ENCODE assay signal across 26 mouse cellular contexts in genomic region chr5:125315110-125315509, GRCm38 (mm10). TPM values are rescaled to one million over a fixed set of nuclear protein-coding genes. Genes with fewer than 3 reads are reported as not detected.
DNase-seq lines count a peak whose midpoint lies in the region; ATAC-seq lines count a peak whose summit lies in the region.
"Had no signal": no experiment of that assay in that cellular context is flagged by ENCODE, and none has a peak within 500 bp of the region (broad histone marks: within the 10 kb centered on the region; RNA-seq: fewer than 3 reads in every experiment).

No protein-coding gene starts in this region.

- H3K36me3 ChIP-seq in liver, embryonic 13.5 days = peaks cover 20% of the 10 kb centered on the region
- peaks cover 37% of the 10 kb centered on the region for H3K36me3 ChIP-seq in liver, embryonic 12.5 days
- H3K36me3 ChIP-seq in midbrain, embryonic 13.5 days = no peaks in the 10 kb centered on the region
- H3K36me3 ChIP-seq: hindbrain, embryonic 15.5 days; neural tube, embryonic 13.5 days had no signal

- 40% methylated on average over 1 of the region's 1 CpGs for WGBS in liver, embryonic 13.5 days (ENCODE audit: insufficient replicate concordance)
- 61% methylated on average over 1 of the region's 1 CpGs for WGBS in liver, embryonic 12.5 days (ENCODE audit: insufficient replicate concordance)
- WGBS in midbrain, embryonic 13.5 days = 89% methylated on average over 1 of the region's 1 CpGs

- no peak overlapping the region for H3K9ac ChIP-seq in liver, embryonic 13.5 days
- no peak overlapping the region for H3K9ac ChIP-seq in liver, embryonic 12.5 days
- no peak overlapping the region for H3K9ac ChIP-seq in midbrain, embryonic 13.5 days (replicated peaks)
- H3K9ac ChIP-seq: forebrain, embryonic 13.5 days; hindbrain, embryonic 15.5 days; limb, embryonic 12.5 days; neural tube, embryonic 13.5 days had no signal

- no peak for ATAC-seq in liver, embryonic 13.5 days (ENCODE audit: low read depth)
- no peak for ATAC-seq in liver, embryonic 12.5 days
- ATAC-seq in common myeloid progenitor, adult 5-6 weeks (replicated peaks; ENCODE audit: low read depth, poor library complexity, severe bottlenecking) = peak; percentile 42
- no peak for ATAC-seq in midbrain, embryonic 13.5 days
- ATAC-seq: CD4-positive, CD25-positive, alpha-beta regulatory T cell, adult 4 months; forebrain, embryonic 13.5 days; midbrain, embryonic 16.5 days had no signal

- H3K4me2 ChIP-seq in liver, embryonic 13.5 days = no peak overlapping the region
- H3K4me2 ChIP-seq in liver, embryonic 12.5 days = no peak overlapping the region
- H3K4me2 ChIP-seq in midbrain, embryonic 13.5 days (replicated peaks) = no peak overlapping the region
- H3K4me2 ChIP-seq: forebrain, embryonic 13.5 days; hindbrain, embryonic 15.5 days; limb, embryonic 12.5 days; neural tube, embryonic 13.5 days had no signal

- H3K27ac ChIP-seq in liver, embryonic 13.5 days = 0 out of 2 replicates have a peak overlapping the region, but pooled peaks have one; percentile 20
- no peak overlapping the region for H3K27ac ChIP-seq in liver, embryonic 12.5 days
- H3K27ac ChIP-seq in midbrain, embryonic 13.5 days = no peak overlapping the region
- H3K27ac ChIP-seq: forebrain, embryonic 13.5 days; gastrocnemius, adult 2 months; heart, embryonic 10.5 days; hindbrain, embryonic 15.5 days; limb, embryonic 12.5 days; neural tube, embryonic 13.5 days; stomach, postnatal 0 days had no signal

- no peak overlapping the region for H3K4me3 ChIP-seq in liver, embryonic 13.5 days (replicated peaks)
- no peak overlapping the region for H3K4me3 ChIP-seq in liver, embryonic 12.5 days
- no peak overlapping the region for H3K4me3 ChIP-seq in midbrain, embryonic 13.5 days (replicated peaks)
- H3K4me3 ChIP-seq: forebrain, embryonic 13.5 days; gastrocnemius, adult 2 months; heart, embryonic 10.5 days; hindbrain, embryonic 15.5 days; limb, embryonic 12.5 days; myocyte; neural tube, embryonic 13.5 days had no signal

- H3K4me1 ChIP-seq in liver, embryonic 13.5 days (replicated peaks) = peaks cover 84% of the 10 kb centered on the region
- peaks cover 65% of the 10 kb centered on the region for H3K4me1 ChIP-seq in liver, embryonic 12.5 days
- 0 out of 2 replicates have a peak, but pooled peaks cover 4% of the 10 kb centered on the region for H3K4me1 ChIP-seq in midbrain, embryonic 13.5 days (replicated peaks)
- H3K4me1 ChIP-seq: limb, embryonic 12.5 days had no signal

- no peaks in the 10 kb centered on the region for H3K9me3 ChIP-seq in liver, embryonic 13.5 days (replicated peaks)
- H3K9me3 ChIP-seq in liver, embryonic 12.5 days (replicated peaks) = no peaks in the 10 kb centered on the region
- H3K9me3 ChIP-seq in midbrain, embryonic 13.5 days = no peaks in the 10 kb centered on the region
- H3K9me3 ChIP-seq: forebrain, embryonic 13.5 days; heart, embryonic 10.5 days; hindbrain, embryonic 15.5 days; limb, embryonic 12.5 days; neural tube, embryonic 13.5 days had no signal

- DNase-seq in adrenal gland, adult 2 months = peak; percentile 78
- no peak for DNase-seq in adrenal gland, adult 18-20 months (ENCODE audit: low spot score in 2 of 2)
- no peak for DNase-seq in liver, embryonic 13.5 days
- peak; percentile 41 for DNase-seq in 3T3-L1 (ENCODE audit: low read depth, low spot score)
- DNase-seq: cerebellum, adult 18-20 months; cerebellum, postnatal 14 days; gastrocnemius, adult 2 months; kidney, adult 2 months; kidney, postnatal 10 days; layer of hippocampus, postnatal 36 days; lung, postnatal 36 days; right cerebral cortex, postnatal 14 days; thymus, adult 2 months; thymus, postnatal 4 days had no signal

- H3K27me3 ChIP-seq in liver, embryonic 13.5 days = no peaks in the 10 kb centered on the region
- H3K27me3 ChIP-seq in liver, embryonic 12.5 days (replicated peaks) = no peaks in the 10 kb centered on the region
- H3K27me3 ChIP-seq in midbrain, embryonic 13.5 days = no peaks in the 10 kb centered on the region
- H3K27me3 ChIP-seq: forebrain, embryonic 13.5 days; hindbrain, embryonic 15.5 days; limb, embryonic 12.5 days; neural tube, embryonic 13.5 days had no signal

RNA-seq across cellular contexts. Expression of gene Scarb1, which starts 25.8 kb away (rescaled TPM):
- 1,000 to 10,000 TPM; 2,436 to 2,553 TPM for total RNA-seq in adrenal gland, adult 2 months (2021)
- 2,348 and 2,822 TPM in 2 replicates for polyA plus RNA-seq in adrenal gland, adult 2 months (2012; rRNA removed)
- total RNA-seq in adrenal gland, adult 18-20 months (2021) = 1,000 to 10,000 TPM; 2,973 to 3,724 TPM
- 66.1 and 76.3 TPM in 2 replicates for polyA plus RNA-seq in liver, embryonic 13.5 days (2015; fragmentation: Nextera tagmentation; extraction: Ambion mirVana)
- polyA plus RNA-seq in liver, embryonic 12.5 days (2016; fragmentation: Nextera tagmentation; extraction: Ambion mirVana) = 87.1 and 88.8 TPM in 2 replicates
- total RNA-seq in common myeloid progenitor, adult 5-6 weeks (2017) = 34.5 and 51.2 TPM in 2 replicates
- 22.1 and 22.8 TPM in 2 replicates for polyA plus RNA-seq in midbrain, embryonic 13.5 days (2015; fragmentation: Nextera tagmentation; extraction: Ambion mirVana)

Comparison
In these comparisons a context has a peak if more than half of its experiments do, and no peak if none do; other contexts are left out.
1. DNase-seq: peak in adrenal gland, adult 2 months (single experiment) and 3T3-L1 (single experiment); none in adrenal gland, adult 18-20 months (0 of 2) and liver, embryonic 13.5 days (single experiment).
2. RNA of gene Scarb1, which starts 25.8 kb away (polyA plus RNA-seq): 2,348 to 2,822 TPM in adrenal gland, adult 2 months; 87.1 to 88.8 TPM in liver, embryonic 12.5 days, 66.1 to 76.3 TPM in liver, embryonic 13.5 days and 22.1 to 22.8 TPM in midbrain, embryonic 13.5 days; every median in the first group is over 10 times any median in the second.